Mouse (Mus musculus) erythroblast, embryonic 14.5 days (primary cell): Measurements from ENCODE around the gene Arpc5. TPM values are rescaled to one million over a fixed set of nuclear protein-coding genes. Genes with fewer than 3 reads are reported as not detected.

Experiments used
- H3K27me3 ChIP-seq: 2 replicates; pipeline ENCODE4 v1.6.1; 2012; ENCODE audit warnings: inconsistent platforms; ENCODE audit not compliant: control insufficient read depth
- H3K36me3 ChIP-seq: 2 replicates; pipeline ENCODE4 v1.6.1; 2012; ENCODE audit warnings: mild to moderate bottlenecking, inconsistent platforms; ENCODE audit not compliant: control insufficient read depth
- H3K4me1 ChIP-seq: 2 replicates; pipeline ENCODE4 v1.6.1; 2012; ENCODE audit warnings: inconsistent platforms; ENCODE audit not compliant: control insufficient read depth
- H3K4me3 ChIP-seq: replicated peaks from 2 replicates; pipeline ENCODE3; 2012; ENCODE audit warnings: moderate library complexity, mild to moderate bottlenecking, inconsistent platforms
- H3K9me3 ChIP-seq: 2 replicates; pipeline ENCODE4 v1.6.1; 2012; ENCODE audit warnings: low read length, inconsistent platforms, mixed read lengths; ENCODE audit not compliant: control insufficient read depth
- GATA1 ChIP-seq: IDR thresholded peaks from 2 replicates; pipeline ENCODE4 v1.6.1; 2012; ENCODE audit warnings: low read length, inconsistent platforms, mixed read lengths
- TAL1 ChIP-seq: IDR thresholded peaks from 3 replicates; pipeline ENCODE4 v1.6.1; 2012; ENCODE audit warnings: low read length, inconsistent platforms, mixed read lengths
- polyA plus RNA-seq: library from polyadenylated mRNA; stranded (reverse); fragments of >175 nt; gene quantifications from 2 replicates; pipeline ENCODE4 v1.2.3, GENCODE M21; 2012

Gene Arpc5
- polyA plus RNA-seq, 1 experiment, result 23.0 TPM

DNA sequence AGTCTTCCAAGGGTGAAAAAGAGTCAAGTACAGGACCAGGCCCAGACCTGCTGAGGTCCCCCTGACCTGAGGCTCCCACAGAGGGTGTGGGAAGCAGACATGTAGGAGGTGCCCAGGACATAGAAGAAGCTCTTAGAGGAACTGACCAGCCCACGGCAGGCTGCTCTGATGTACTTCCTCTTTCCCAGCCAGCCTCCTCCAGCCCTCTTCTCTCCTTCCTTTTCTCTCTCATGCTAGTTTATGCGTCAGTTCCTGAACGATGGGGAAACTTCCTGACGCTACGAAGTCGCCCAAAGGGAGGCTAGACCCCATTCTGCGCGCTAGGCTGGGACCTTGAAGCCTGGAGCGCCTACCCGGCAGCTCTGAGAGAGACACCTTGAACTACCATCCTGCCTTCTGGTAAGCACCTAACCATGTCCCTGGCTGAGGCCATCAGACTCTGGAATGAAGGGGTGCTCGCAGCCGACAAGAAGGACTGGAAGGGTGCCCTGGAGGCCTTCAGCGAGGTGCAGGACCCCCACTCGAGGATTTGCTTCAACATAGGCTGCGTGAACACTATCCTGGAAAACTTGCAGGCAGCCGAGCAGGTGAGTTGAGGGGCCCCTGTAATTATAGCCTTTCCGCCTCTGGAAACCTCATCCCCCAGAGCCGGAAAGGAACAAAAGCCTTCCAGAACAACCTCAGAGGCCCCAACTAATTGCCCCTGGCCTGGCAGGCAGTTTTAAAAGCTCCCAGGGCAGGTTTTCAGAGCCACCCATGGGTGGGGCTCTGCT is 41.5 kb downstream of the Arpc5 start:
- TF ChIP-seq GATA1 (no peak), TAL1 (no peak)
- Histone ChIP-seq H3K4me3 (no peak overlapping the region), H3K27me3 (no peaks in the 10 kb centered on the region), H3K9me3 (no peaks in the 10 kb centered on the region), H3K36me3 (no peaks in the 10 kb centered on the region), H3K4me1 (0 out of 2 replicates have a peak, but pooled peaks cover 5% of the 10 kb centered on the region)

- Histone ChIP-seq H3K36me3 (no peaks in the 10 kb centered on the region), H3K4me1 (0 out of 2 replicates have a peak, but pooled peaks cover 5% of the 10 kb centered on the region), H3K27me3 (no peaks in the 10 kb centered on the region), H3K9me3 (no peaks in the 10 kb centered on the region), H3K4me3 (no peak overlapping the region)
- TF ChIP-seq TAL1 (no peak), GATA1 (no peak)
Observed at GRCm38 (mm10) chr1:152808392-152808680, 42.0 kb downstream of the Arpc5 start.

DNA sequence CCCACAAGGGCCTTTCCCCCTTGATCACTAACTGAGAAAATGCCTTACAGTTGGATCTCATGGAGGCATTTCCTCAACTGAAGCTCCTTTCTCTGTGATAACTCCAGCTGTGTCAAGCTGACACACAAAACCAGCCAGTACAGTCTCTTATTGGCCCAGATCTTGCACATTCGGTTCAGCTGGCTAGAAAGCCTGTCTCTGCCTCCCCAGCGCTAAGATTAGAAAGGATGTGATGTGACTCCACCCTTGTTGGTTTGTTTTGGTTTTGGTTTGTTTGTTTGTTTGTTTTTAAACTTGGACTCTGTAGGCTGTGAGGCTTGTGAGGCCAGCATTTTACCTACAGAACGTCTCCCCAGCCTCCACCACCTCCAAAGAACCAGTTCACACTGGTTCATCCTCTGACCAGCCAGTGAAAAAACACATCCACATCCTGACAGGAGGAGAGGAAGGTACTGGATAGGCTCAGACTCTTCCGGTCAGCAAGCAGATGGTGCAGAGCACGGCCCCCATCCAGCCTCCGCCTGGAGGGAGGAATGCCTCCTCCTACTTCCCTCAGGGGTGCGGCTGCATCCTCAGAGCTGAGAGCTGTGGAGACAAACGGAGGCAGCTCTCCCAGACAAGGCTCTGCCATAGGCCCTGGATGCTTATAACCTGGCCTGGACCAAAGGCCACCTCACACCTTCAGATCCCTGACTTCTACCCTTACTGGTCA is 43.4 kb downstream of the Arpc5 start:
- TF ChIP-seq GATA1 (no peak), TAL1 (no peak)
- Histone ChIP-seq H3K9me3 (no peaks in the 10 kb centered on the region), H3K4me1 (0 out of 2 replicates have a peak, but pooled peaks cover 5% of the 10 kb centered on the region), H3K4me3 (no peak overlapping the region), H3K27me3 (no peaks in the 10 kb centered on the region), H3K36me3 (no peaks in the 10 kb centered on the region)

DNA sequence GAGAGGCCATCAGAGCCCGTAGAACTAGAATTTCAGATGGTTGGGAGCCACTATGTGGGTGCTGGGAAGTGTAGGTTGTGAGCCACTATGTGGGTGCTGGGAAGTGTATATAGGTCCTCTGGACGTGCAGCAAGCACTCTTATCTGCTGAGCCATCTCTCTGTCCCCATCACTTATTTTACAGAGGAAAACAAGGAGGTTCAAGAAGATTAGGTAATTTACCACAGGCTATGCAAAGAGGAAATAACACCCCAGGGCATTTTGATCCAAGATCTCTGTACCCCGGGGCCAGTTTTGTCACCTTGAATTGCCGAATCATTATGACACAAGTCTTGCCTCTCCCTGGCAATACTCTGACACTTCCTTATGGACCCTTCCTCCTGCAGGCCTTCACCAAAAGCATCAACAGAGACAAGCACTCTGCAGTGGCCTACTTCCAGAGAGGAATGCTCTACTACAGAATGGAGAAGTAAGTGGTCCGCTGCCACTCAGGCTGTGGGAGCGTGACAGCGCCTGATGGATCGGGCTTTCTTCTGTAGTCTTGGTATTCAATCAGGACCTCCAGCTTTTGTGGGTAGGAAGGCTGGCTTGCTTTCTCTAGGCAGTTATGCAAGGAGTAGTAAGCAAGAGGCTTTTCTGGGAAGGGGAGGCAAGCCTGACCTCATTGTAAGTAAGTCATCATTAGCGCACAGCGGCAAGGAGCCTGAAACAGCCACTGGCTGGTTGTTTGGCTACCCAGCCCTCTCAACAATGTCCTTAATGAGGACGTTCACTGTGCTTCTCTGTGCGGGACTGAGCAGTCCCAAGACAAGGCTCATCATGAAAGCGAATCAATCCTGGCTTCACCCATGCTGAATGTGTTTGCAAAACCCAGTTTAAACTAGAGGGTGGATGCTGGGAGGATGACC is 44.4 kb downstream of the Arpc5 start:
- Histone ChIP-seq H3K27me3 (no peaks in the 10 kb centered on the region), H3K36me3 (no peaks in the 10 kb centered on the region), H3K4me3 (no peak overlapping the region), H3K9me3 (no peaks in the 10 kb centered on the region), H3K4me1 (peaks cover 3% of the 10 kb centered on the region; the same call in 1 of the 2 replicates)
- TF ChIP-seq TAL1, result no peak
- TF ChIP-seq GATA1, result 0 out of 2 replicates have a peak, but pooled peaks have one; percentile 21

DNA sequence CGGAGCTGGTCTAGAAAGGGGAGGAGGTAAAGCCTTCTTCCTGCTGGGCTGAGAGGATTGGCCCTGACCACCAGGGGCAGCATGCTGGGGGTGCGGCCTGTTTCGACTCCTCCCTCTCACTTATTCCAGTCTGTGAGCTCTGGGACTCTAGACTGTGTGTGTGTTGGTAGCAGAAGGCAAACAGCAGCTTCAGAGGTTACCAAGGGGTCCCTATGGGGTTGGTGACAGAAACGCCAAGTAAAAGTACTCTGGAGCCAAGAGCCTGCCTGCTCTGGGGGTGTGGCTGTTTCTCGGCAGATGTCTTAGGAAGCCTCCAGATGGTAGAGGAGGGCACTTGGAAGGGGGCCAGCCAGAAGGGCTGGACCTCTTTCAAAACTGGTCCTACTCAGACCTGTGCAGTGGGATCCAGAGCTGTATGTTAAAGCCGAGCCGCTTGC is 48.9 kb downstream of the Arpc5 start:
- no peaks in the 10 kb centered on the region for H3K9me3 ChIP-seq
- H3K4me3 ChIP-seq, result no peak overlapping the region
- no peaks in the 10 kb centered on the region for H3K36me3 ChIP-seq
- no peak for TF ChIP-seq TAL1
- TF ChIP-seq GATA1, result no peak
- no peaks in the 10 kb centered on the region for H3K27me3 ChIP-seq
- H3K4me1 ChIP-seq, result peaks cover 2% of the 10 kb centered on the region; the same call in 1 of the 2 replicates

- TF ChIP-seq GATA1 (no peak), TAL1 (no peak)
- Histone ChIP-seq H3K36me3 (no peaks in the 10 kb centered on the region), H3K4me1 (peaks cover 2% of the 10 kb centered on the region; the same call in 1 of the 2 replicates)
Observed at GRCm38 (mm10) chr1:152817027-152817769, 50.9 kb downstream of the Arpc5 start.

GRCm38 (mm10) chr1:152817794-152818193 is 51.5 kb downstream of the Arpc5 start:
- H3K4me3 ChIP-seq, result no peak overlapping the region
- H3K36me3 ChIP-seq, result no peaks in the 10 kb centered on the region
- no peak for TF ChIP-seq GATA1
- TF ChIP-seq TAL1, result no peak
- H3K9me3 ChIP-seq, result no peaks in the 10 kb centered on the region
- H3K4me1 ChIP-seq, result peaks cover 2% of the 10 kb centered on the region; the same call in 1 of the 2 replicates
- H3K27me3 ChIP-seq, result no peaks in the 10 kb centered on the region

More at GRCm38 (mm10) chr1:152817027-152817769, 50.9 kb downstream of the Arpc5 start:
- H3K9me3 ChIP-seq, result no peaks in the 10 kb centered on the region
- no peaks in the 10 kb centered on the region for H3K27me3 ChIP-seq
- no peak overlapping the region for H3K4me3 ChIP-seq

- Histone ChIP-seq H3K27me3 (no peaks in the 10 kb centered on the region), H3K4me1 (peaks cover 2% of the 10 kb centered on the region; the same call in 1 of the 2 replicates), H3K4me3 (no peak overlapping the region), H3K9me3 (no peaks in the 10 kb centered on the region), H3K36me3 (no peaks in the 10 kb centered on the region)
- TF ChIP-seq TAL1 (no peak), GATA1 (no peak)
Observed at GRCm38 (mm10) chr1:152819558-152819957, 53.2 kb downstream of the Arpc5 start.
